Mouse (Mus musculus) skeletal muscle tissue, adult 2 months (tissue): ENCODE data around the gene Sco1.
"Not testable (repeated sequence)": the region's sequence is repeated elsewhere in the genome, so short reads cannot be mapped to it uniquely, and the experiment has no call there.

Experiments
- DNase-seq: peaks from one replicate; pipeline ENCODE4 v3.0.0-alpha.2; 2012; ENCODE audit warnings: low read depth, low spot score

Sco1 gene

GRCm38 (mm10) chr11:67085489-67085888 lies 33.0 kb downstream of the Sco1 start:
- DNase-seq, result peak; percentile 75

- DNase-seq, result no peak
These were observed 34.1 kb downstream of the Sco1 start for GRCm38 (mm10) chr11:67086467-67087164.

- no peak for DNase-seq
These were observed 34.8 kb downstream of the Sco1 start for GRCm38 (mm10) chr11:67087225-67087624.

- not testable (repeated sequence) for DNase-seq
These were observed 39.9 kb downstream of the Sco1 start for GRCm38 (mm10) chr11:67092354-67092753.

- DNase-seq, result no peak
These were observed 40.7 kb downstream of the Sco1 start for GRCm38 (mm10) chr11:67093201-67093600.

- no peak for DNase-seq
These were observed 41.2 kb downstream of the Sco1 start for GRCm38 (mm10) chr11:67093652-67094051.

- no peak for DNase-seq
These were observed 42.0 kb downstream of the Sco1 start for GRCm38 (mm10) chr11:67094470-67094869.

- DNase-seq, result no peak
These were observed 45.2 kb downstream of the Sco1 start for GRCm38 (mm10) chr11:67097709-67098108.

- DNase-seq, result no peak
These were observed 46.0 kb downstream of the Sco1 start for GRCm38 (mm10) chr11:67098427-67098826.

- no peak for DNase-seq
These were observed 46.8 kb downstream of the Sco1 start for GRCm38 (mm10) chr11:67099241-67099640.

GRCm38 (mm10) chr11:67100169-67100568 lies 47.7 kb downstream of the Sco1 start:
- DNase-seq, result no peak

- no peak for DNase-seq
These were observed 49.2 kb downstream of the Sco1 start for GRCm38 (mm10) chr11:67101713-67102112.

- no peak for DNase-seq
These were observed 50.8 kb downstream of the Sco1 start for GRCm38 (mm10) chr11:67103256-67103655.

- DNase-seq, result no peak
These were observed 51.8 kb downstream of the Sco1 start for GRCm38 (mm10) chr11:67104242-67104641.

GRCm38 (mm10) chr11:67104714-67105113 lies 52.2 kb downstream of the Sco1 start:
- peak; percentile 89 for DNase-seq

GRCm38 (mm10) chr11:67105689-67106088 lies 53.2 kb downstream of the Sco1 start:
- peak; percentile 91 for DNase-seq

- DNase-seq, result no peak
These were observed 54.5 kb downstream of the Sco1 start for GRCm38 (mm10) chr11:67106973-67107372.

GRCm38 (mm10) chr11:67110168-67110948 lies 57.9 kb downstream of the Sco1 start:
- DNase-seq, result peak; percentile 85

- peak; percentile 82 for DNase-seq
These were observed 59.8 kb downstream of the Sco1 start for GRCm38 (mm10) chr11:67112019-67112850.

GRCm38 (mm10) chr11:67112851-67113202 lies 60.4 kb downstream of the Sco1 start:
- DNase-seq, result peak; percentile 85

GRCm38 (mm10) chr11:67113381-67113780 lies 60.9 kb downstream of the Sco1 start:
- DNase-seq, result peak; percentile 67

GRCm38 (mm10) chr11:67114261-67114660 lies 61.8 kb downstream of the Sco1 start:
- DNase-seq, result no peak
